ENCODE assay signal across 7 mouse cellular contexts in genomic region chr4:104368561-104369021, GRCm38 (mm10).
DNase-seq lines count a peak whose midpoint lies in the region; ATAC-seq lines count a peak whose summit lies in the region.

No protein-coding gene starts in this region.

- peaks cover 41% of the 10 kb centered on the region for H3K4me1 ChIP-seq in forebrain, embryonic 15.5 days
- H3K4me1 ChIP-seq in limb, embryonic 13.5 days: peaks cover 28% of the 10 kb centered on the region

- peak; percentile 62 for ATAC-seq in forebrain, embryonic 15.5 days (replicated peaks)
- peak; percentile 60; the same call in 1 of the 2 replicates for ATAC-seq in limb, embryonic 13.5 days (ENCODE audit: low FRiP score, low read depth)

- H3K27ac ChIP-seq in forebrain, embryonic 15.5 days (replicated peaks): peak overlapping the region; percentile 92
- 0 out of 2 replicates have a peak overlapping the region, but pooled peaks have one; percentile 7 for H3K27ac ChIP-seq in limb, embryonic 13.5 days

- no peaks in the 10 kb centered on the region for H3K36me3 ChIP-seq in forebrain, embryonic 15.5 days
- H3K36me3 ChIP-seq in limb, embryonic 13.5 days: no peaks in the 10 kb centered on the region

- no peaks in the 10 kb centered on the region for H3K27me3 ChIP-seq in forebrain, embryonic 15.5 days
- peaks cover 62% of the 10 kb centered on the region for H3K27me3 ChIP-seq in limb, embryonic 13.5 days

- peak; percentile 95 for DNase-seq in ZHBTc4 (ENCODE audit: low read depth, low spot score)
- peak; percentile 82 for DNase-seq in cerebellum, adult 11-12 months
- peak; percentile 5 for DNase-seq in kidney, adult 9 months
- DNase-seq in right cerebral cortex, adult 18-20 months: peak; percentile 82
- no peak for DNase-seq in spleen, postnatal 4 days (ENCODE audit: low spot score in 2 of 2)

- peak overlapping the region; percentile 84 for H3K4me3 ChIP-seq in forebrain, embryonic 15.5 days
- H3K4me3 ChIP-seq in limb, embryonic 13.5 days: peak overlapping the region; percentile 71

- H3K9me3 ChIP-seq in forebrain, embryonic 15.5 days: no peaks in the 10 kb centered on the region
- H3K9me3 ChIP-seq in limb, embryonic 13.5 days: no peaks in the 10 kb centered on the region

- under 1% methylated on average over 20 of the region's 20 CpGs for WGBS in forebrain, embryonic 15.5 days
- under 1% methylated on average over 20 of the region's 20 CpGs for WGBS in limb, embryonic 13.5 days

- peak overlapping the region; percentile 83 for H3K9ac ChIP-seq in forebrain, embryonic 15.5 days (replicated peaks)
- peak overlapping the region; percentile 57 for H3K9ac ChIP-seq in limb, embryonic 13.5 days

- peak overlapping the region; percentile 80 for H3K4me2 ChIP-seq in forebrain, embryonic 15.5 days (replicated peaks)
- H3K4me2 ChIP-seq in limb, embryonic 13.5 days (replicated peaks): peak overlapping the region; percentile 94

Comparison
In these comparisons a context has a peak if more than half of its experiments do, and no peak if none do; other contexts are left out.
1. DNase-seq: peak in ZHBTc4 (single experiment), cerebellum, adult 11-12 months (single experiment), kidney, adult 9 months (single experiment) and right cerebral cortex, adult 18-20 months (single experiment); none in spleen, postnatal 4 days (0 of 2).